Mouse (Mus musculus) kidney, postnatal 0 days (tissue): Measurements from ENCODE around the gene Rps6ka5. TPM values are rescaled to one million over a fixed set of nuclear protein-coding genes. Genes with fewer than 3 reads are reported as not detected.

Source experiments
- ATAC-seq: fragments of 200-750 bp; cut with Nextera tagmentation; replicated peaks from 2 replicates; pipeline ENCODE4 v1.8.0; 2017; ENCODE audit warnings: low read depth, moderate number of reproducible peaks, moderate TSS enrichment, moderate library complexity; ENCODE audit not compliant: low FRiP score
- DNase-seq: peaks from one replicate; pipeline ENCODE4 v3.0.0-alpha.2; 2016; ENCODE audit warnings: low spot score
- H3K27ac ChIP-seq: fragments of 300-500 bp; sonication (generic); 2 replicates; pipeline ENCODE4 v1.5.1; 2014; ENCODE audit warnings: mild to moderate bottlenecking
- H3K27me3 ChIP-seq: fragments of 300-500 bp; sonication (generic); 2 replicates; pipeline ENCODE4 v1.6.1; 2014; ENCODE audit warnings: low read length, mixed read lengths; ENCODE audit not compliant: insufficient read depth
- H3K36me3 ChIP-seq: fragments of 300-500 bp; sonication (generic); 2 replicates; pipeline ENCODE4 v1.6.1; 2014; ENCODE audit warnings: low read length, mixed read lengths; ENCODE audit not compliant: insufficient read depth
- H3K4me1 ChIP-seq: fragments of 300-500 bp; sonication (generic); replicated peaks from 2 replicates; pipeline ENCODE4 v1.6.1; 2014; ENCODE audit warnings: antibody characterized with exemption, low read length, mixed read lengths; ENCODE audit not compliant: insufficient read depth
- H3K4me2 ChIP-seq: fragments of 300-500 bp; sonication (generic); 2 replicates; pipeline ENCODE4 v1.6.1; 2014; ENCODE audit warnings: mild to moderate bottlenecking, low read length, moderate library complexity, mixed read lengths
- H3K4me3 ChIP-seq: fragments of 300-500 bp; sonication (generic); replicated peaks from 2 replicates; pipeline ENCODE4 v1.5.1; 2014; ENCODE audit warnings: low read depth, low read length
- H3K9ac ChIP-seq: fragments of 300-500 bp; sonication (generic); 2 replicates; pipeline ENCODE4 v1.6.1; 2014; ENCODE audit warnings: low read depth, low read length
- H3K9me3 ChIP-seq: fragments of 300-500 bp; sonication (generic); replicated peaks from 2 replicates; pipeline ENCODE4 v1.6.1; 2016; ENCODE audit warnings: low read length, inconsistent platforms, mixed read lengths
- CTCF ChIP-seq: IDR thresholded peaks from 2 replicates; pipeline ENCODE4 v1.5.1; 2016; ENCODE audit warnings: antibody characterized with exemption, low read depth, mild to moderate bottlenecking, moderate library complexity
- WGBS: fragments of 180-500 bp; shearing (Covaris S2); extraction: QIAGEN DNeasy Blood & Tissue Kit; methylation state at CpG from one replicate; pipeline ENCODE4 v1.1.7; 2014; 5-methylcytosine and 5-hydroxymethylcytosine counted together
- polyA plus RNA-seq: library from polyadenylated mRNA; unstranded; fragments of >200 nt; fragmentation: Nextera tagmentation; extraction: Ambion mirVana; gene quantifications from 2 replicates; pipeline ENCODE4 v1.2.1, GENCODE M21; 2015

The Rps6ka5 gene
- polyA plus RNA-seq, 1 experiment from 2014 or later: 3.8 TPM

GRCm38 (mm10) chr12:100502544-100502943, 224.2 kb downstream of the Rps6ka5 start:
- H3K4me2 ChIP-seq: no peak overlapping the region
- no peak for ATAC-seq
- DNase-seq: no peak
- no peak overlapping the region for H3K27ac ChIP-seq
- no peak for TF ChIP-seq CTCF
- 0 out of 2 replicates have a peak, but pooled peaks cover 5% of the 10 kb centered on the region for H3K4me1 ChIP-seq
- 67% methylated on average over 3 of the region's 3 CpGs for WGBS
- no peaks in the 10 kb centered on the region for H3K27me3 ChIP-seq
- no peak overlapping the region for H3K9ac ChIP-seq
- peaks cover 5% of the 10 kb centered on the region; the same call in 1 of the 2 replicates for H3K36me3 ChIP-seq
- H3K9me3 ChIP-seq: no peaks in the 10 kb centered on the region
- no peak overlapping the region for H3K4me3 ChIP-seq

- H3K27me3 ChIP-seq: no peaks in the 10 kb centered on the region
- no peak overlapping the region for H3K4me2 ChIP-seq
- no peak overlapping the region for H3K27ac ChIP-seq
- WGBS: 60% methylated on average over 4 of the region's 4 CpGs
- no peak for ATAC-seq
- H3K9ac ChIP-seq: no peak overlapping the region
- no peak for TF ChIP-seq CTCF
- no peaks in the 10 kb centered on the region for H3K9me3 ChIP-seq
- no peak for DNase-seq
- H3K4me3 ChIP-seq: no peak overlapping the region
- peaks cover 7% of the 10 kb centered on the region; the same call in 1 of the 2 replicates for H3K36me3 ChIP-seq
- 0 out of 2 replicates have a peak, but pooled peaks cover 5% of the 10 kb centered on the region for H3K4me1 ChIP-seq
These were observed 225.5 kb downstream of the Rps6ka5 start for GRCm38 (mm10) chr12:100501261-100501660.

- Histone ChIP-seq H3K27me3 (no peaks in the 10 kb centered on the region), H3K27ac (no peak overlapping the region), H3K4me3 (no peak overlapping the region), H3K36me3 (peaks cover 21% of the 10 kb centered on the region; the same call in 1 of the 2 replicates), H3K4me1 (0 out of 2 replicates have a peak, but pooled peaks cover 5% of the 10 kb centered on the region), H3K9ac (no peak overlapping the region), H3K9me3 (no peaks in the 10 kb centered on the region), H3K4me2 (no peak overlapping the region)
- WGBS: 80% methylated on average over 13 of the region's 13 CpGs
- ATAC-seq (no peak), DNase-seq (no peak)
- no peak for TF ChIP-seq CTCF
These were observed 227.3 kb downstream of the Rps6ka5 start for GRCm38 (mm10) chr12:100499469-100499868.

Other genes starting within 250 kb of the Rps6ka5 start
- 5.0 and 6.1 TPM in 2 replicates for gene Ttc7b, start 206.2 kb downstream of the Rps6ka5 start, polyA plus RNA-seq
- 5.0 and 5.7 TPM in 2 replicates for gene Dglucy, start 52.1 kb upstream of the Rps6ka5 start, polyA plus RNA-seq
- gene Gpr68, start 181.2 kb upstream of the Rps6ka5 start, polyA plus RNA-seq: 0.36 and 0.57 TPM in 2 replicates